Mouse (Mus musculus) monocyte, adult 2 months (primary cell): ENCODE data around the gene Pdzd2.

Source experiments
- DNase-seq, 2 experiments: peaks; one replicate each; pipeline ENCODE4 v3.0.0; 2022; ENCODE audit warnings: low spot score in 2 of 2, low read depth in 1 of 2

Gene Pdzd2

DNA sequence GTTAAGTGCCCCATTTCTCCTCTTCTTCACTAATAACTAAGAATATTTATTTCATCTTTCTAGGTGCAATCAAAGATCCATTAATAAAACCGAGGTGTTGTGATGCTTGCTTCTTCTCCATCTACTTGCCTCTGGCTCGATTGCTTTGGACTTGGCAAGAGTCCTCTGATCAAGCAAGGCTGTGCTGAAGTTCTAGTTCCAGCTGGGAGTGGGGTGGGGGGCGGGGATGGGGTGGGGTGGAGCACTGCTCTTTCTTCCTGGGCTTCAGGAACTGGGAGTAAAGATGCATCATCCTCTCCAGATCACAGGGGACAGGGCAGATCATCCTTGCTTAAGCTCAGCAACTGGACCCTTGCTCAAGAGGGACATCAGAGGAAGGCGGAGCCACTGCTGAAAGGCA lies 5.5 kb downstream of the Pdzd2 start:
- DNase-seq, result no peak

DNA sequence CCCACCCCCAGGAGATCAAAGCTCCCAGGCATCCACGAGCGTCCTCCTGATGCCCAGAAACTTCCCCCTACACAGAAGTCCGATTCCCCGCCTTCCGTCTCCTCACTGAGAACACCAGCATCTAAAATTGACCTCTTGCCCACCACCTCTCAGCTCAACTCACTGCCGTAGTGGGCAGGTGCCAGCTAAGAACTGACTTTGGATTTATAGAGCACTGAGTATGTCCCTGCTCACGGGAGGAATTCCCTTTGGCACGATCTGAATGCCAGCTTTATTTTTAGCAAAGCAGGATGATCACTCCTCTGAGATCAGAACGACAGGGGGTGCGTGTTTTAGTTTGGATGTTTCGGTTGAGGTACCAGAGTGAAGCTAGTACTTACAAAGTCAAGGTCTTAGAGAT lies 7.1 kb downstream of the Pdzd2 start:
- no peak for DNase-seq

DNA sequence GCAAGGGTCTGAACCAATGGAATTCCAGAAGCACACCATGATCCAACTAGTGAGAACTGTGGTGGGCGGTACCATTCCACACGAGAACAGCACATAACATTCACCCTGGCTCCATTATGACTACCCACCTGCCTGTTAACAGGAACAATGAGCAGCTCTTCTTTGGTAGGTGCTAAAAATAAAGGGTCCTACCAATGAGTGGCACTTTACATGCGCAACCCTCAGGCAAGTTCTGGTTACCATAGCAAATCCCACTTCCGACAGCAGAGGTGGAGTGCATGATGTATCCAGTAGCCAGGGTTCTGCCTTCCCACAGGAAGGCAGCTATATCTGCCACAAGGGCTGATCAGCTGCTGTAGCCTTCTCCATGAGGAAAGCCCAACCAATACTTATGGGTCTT lies 11.3 kb downstream of the Pdzd2 start:
- DNase-seq, result no peak

DNA sequence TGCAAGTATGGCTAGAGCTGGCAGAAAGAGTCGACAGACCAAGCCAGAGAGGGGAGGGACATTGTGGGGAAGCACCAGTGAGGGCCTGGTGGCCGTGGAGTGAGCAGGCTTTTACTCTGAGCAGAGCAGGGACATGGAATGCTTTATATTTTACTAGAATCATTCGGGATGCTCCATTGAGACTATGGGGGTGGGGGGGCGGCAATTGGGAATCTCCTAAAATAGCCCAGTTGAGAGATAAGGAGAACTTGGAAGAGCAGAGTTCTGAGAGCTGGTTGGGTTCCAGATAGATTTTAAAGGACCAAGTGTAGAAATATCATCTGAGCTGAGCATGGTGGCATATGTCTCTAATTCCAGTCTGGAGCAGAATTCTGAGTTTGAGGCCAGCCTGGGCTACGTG lies 14.5 kb downstream of the Pdzd2 start:
- no peak for DNase-seq

DNA sequence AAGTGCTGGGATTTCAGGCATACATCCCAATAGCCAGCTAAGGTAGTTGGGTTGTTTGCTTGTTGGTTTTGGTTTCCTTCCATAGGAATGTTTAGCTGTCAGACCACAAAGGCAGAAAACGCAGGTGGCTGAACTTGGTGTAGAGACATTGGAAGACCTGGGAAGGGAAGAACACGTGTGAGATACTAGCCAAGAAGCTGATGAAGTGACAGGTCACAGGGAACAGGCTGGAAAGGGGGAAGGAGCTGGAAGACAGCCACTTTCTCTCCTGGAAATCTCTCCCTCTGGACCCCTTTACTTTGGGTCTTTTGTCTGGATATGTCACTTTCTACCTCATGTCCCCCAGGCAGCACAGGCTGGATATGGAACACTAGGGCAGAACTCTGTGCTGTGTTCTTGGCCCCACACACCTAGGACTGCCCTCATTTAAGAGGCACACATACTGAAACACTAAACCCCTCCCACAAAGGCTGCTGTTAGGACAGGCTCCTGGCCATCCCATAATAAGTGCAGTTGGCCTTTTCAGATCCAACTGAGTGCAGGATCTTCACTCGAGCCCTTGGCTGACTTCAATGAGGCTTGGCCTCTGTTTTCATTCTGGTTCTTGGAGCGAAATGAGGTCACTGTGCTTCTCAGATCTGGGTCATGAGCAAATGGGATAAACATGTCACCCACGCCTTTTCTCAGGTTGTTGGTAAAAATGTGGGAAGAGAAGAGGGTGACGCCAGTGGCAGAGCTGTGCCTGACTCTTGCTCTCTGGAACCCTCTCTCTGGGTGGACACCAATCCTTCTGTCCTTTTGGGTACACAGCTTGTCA lies 17.8 kb downstream of the Pdzd2 start:
- DNase-seq, result no peak

DNA sequence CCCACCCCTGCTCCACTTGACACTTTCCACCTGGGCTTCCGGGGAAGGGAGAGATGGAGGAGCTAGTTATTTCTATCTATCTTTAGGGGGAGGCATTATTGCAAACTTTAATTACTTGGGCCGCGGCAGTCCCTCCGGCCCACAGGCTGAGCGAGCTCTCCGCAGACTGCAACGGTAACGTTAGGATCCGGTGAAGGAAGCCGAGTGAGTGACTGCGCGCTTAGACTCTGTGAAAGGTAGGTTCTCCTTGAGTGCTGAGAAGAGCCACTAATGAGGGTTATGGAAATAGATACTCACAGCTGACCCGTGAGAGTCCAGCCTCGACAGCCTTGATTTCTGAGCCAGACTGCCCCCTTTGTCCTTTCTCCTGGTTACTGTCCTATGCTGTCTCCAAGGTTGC lies 20.9 kb downstream of the Pdzd2 start:
- no peak for DNase-seq

DNA sequence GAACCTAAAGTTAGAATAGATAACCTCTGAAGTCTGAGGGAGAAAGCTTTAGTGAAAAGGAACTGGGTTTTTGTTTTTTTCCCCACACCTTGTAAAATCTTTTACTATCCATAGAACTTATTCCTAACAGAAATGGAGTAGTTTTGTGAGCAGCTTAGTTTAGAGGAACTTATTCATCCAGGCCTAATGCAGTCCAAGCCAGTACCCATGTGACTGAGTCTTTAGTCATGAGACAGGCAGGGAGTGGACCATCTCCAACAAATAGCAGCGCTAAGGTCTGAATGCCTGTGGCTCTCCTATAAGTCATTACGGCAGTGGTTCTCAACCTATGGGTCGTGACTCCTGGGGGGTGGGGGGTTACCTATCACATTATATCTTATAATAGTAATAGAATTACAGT lies 22.3 kb downstream of the Pdzd2 start:
- no peak for DNase-seq

DNA sequence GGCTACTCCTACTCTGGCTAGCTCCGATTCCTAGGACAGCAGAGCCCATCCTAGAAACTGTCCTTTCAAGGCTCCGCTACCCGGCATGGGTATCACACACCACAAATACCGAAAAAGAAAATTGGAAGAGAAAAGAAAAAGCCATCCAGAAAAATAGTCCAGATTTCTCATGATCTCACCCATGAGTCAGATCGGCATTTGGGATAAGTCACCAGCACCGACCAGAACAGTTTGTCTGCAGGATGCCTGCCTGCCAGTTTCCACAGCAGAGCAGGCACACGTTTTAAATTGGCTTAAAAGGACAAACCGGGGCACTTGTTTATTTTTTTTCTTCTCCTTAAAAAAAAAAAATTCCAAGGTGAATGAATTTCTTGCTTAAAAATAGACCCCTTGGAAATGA lies 22.8 kb downstream of the Pdzd2 start:
- no peak for DNase-seq

DNA sequence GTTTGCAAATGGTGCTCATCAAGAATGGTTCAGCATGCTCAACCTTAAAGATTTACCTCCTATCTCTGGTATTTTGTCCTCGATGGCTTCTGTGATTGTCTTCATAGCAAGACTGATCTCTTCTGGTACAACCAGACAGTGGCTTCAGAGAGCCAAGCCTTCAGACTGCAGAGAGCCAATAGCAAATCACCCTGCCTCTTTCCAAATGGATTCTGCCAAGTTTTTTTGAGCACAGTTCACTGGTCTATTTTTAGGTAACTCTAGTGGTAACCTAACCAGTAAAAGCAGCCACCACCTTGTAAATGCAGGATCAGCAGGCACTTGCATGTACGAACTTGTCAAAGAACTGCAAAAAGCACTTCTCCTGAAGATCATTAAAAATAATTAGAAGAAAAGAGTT lies 25.4 kb downstream of the Pdzd2 start:
- DNase-seq, result no peak

DNA sequence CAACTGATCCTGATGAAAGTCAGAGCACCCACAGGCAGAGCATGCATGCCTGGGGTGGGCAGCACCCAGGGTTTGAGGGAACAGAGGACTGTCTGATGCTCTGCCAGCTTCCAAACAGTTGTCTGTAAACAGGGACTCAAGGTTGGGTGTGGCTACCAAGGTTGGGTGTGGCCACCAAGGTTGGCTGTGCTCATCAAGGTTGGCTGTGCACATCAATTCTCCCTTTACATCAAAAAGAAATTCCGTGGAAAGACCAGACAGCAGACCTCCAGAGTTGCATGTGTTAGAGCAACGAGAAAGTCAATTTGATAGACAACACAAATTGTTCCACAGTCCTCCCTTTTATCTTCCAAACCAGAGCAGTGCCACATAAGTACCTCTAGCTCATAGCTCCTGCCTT lies 26.5 kb downstream of the Pdzd2 start:
- no peak for DNase-seq

DNA sequence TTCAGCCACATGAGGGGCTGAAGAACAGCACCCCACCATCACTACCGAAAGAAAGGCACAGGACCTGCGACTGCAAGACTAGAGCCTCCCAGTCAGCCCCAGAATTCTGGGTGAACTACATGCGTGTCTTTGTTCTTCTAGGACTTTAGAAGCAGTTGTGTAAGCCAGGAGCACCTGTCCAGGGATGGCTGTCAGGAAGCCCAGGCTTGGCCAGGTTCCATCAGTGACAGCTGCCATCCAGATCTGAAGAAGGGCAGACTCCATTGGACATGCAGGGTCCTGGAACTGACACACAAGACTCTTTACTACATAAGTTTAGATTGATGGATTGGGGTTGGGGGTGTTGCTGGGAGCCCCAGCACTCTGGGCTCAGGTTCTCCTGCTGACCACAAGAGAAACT lies 29.7 kb downstream of the Pdzd2 start:
- DNase-seq, result no peak

DNA sequence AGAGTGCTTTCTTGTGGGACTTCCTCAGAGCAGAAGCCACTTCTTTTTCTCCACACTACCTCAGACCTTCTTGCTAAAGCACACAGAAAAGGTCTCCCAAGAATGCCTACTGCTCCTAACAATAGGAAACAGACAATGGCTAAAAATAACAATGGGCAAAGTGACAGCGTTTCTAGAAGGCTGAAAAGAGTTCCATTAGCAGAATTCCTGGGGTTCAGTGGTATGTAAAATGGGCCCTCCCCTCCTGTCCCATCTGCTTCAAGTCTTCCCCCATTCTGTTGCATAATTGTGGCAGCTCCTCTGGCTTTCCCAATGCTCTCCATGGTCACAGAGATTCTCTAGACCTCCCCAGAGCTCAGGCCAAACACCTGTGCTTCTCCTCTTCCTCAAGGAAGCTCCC lies 31.4 kb downstream of the Pdzd2 start:
- DNase-seq, result no peak

DNA sequence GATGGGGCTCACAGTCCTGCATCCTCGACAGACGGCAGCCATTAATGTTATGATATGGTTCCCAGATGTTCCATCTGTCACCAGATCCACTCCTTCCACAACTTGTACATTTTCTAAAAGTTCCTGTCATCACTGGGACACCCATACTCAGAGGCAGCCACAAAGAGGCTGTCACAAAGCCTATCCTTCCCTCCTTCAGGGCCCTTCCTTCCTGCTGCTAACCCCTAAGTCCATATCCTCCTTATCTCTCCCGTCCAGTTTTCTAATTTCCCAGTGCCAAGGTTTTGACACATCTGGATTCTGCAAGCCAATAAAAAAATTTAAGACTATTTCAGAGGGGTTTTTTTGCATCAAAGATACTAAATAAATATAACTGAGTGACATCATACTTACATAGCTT lies 32.8 kb downstream of the Pdzd2 start:
- no peak for DNase-seq

DNA sequence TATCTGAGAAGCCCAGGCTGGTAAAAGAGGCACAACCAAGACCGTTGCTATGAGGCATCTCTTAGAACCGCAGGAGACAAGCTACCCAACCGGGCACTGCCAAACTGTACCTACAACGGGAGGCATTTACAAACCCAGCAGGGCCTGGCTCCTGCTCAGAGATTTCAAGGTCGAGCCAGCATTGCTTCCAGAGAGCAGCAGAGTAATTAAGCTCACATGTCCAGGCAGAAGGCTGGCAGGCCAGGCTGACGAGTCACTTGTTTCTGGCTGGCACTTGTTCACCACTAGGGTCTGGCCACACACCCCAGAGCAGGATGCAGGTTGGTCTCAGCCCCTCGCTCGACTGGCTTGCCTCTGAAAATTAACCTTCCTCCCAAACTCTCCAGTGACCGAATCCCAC lies 39.4 kb downstream of the Pdzd2 start:
- no peak for DNase-seq

DNA sequence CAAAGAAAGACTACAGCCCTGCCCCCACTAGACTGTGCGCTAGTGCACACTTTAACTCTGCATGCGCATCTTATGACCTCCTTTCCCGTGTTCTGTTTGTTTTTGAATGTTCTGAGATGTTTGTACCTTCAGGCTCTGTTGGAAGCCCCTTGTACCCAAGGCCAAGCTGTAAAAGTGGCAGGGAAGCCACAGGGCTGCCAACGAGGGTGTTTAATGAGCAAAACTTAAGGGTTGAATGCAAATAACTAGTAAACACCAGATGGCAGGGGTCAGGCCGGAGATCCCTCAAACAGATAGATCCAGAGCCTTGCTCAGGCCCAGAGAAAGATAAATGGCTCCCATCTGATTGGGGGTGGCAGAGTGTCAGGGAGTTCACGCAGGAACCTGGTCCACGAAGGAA lies 42.0 kb downstream of the Pdzd2 start:
- no peak for DNase-seq

DNA sequence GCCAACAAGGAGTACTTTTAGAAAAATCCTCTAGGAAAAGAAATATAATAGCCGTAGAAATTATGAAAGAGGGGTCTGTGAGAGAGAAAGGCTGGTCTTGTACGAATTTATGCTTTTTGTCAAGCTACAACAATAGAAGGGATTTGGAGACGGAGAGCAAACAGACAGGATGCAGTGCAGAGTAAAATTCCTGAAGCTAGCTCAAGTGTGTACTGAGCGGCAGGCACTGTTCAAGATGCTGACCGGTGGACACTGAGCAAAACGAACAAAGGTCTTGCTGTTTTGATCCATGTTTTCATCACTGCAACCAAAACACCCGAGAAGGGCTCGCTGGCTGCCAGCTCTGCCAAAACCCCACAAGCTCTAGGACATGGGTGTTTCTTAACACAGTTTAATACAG lies 42.8 kb downstream of the Pdzd2 start:
- no peak for DNase-seq

DNA sequence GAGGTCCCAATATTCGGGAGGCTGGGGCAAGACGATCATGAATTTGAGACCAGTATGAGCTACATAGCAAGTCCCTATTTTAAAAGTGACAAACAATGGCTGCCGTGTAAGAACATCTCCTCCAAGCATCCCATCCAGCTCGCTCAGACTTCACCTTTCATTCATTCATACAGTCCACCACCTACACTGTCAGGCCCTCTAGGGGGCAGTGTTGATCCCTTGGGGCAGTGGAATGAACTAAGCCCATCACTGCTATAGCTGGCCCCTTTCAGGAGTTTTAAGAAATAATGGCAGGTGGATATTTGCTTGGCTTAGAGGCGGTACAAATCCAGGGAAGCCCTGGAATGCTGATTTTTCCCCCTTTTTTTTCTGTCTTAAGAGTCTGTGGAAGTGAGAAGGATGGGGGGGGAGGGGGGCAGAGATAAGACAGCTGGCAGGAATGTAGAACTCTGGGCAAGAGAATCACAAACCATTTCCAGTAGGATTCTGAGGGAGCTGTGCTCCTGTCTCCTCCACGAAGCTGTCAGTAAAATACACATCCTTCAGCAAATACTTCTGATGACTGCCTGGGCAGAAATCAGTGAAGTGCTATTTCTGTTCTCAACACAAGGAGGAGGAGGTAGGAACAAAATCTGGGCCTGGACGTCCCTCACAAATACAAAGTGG lies 49.9 kb downstream of the Pdzd2 start:
- no peak for DNase-seq

DNA sequence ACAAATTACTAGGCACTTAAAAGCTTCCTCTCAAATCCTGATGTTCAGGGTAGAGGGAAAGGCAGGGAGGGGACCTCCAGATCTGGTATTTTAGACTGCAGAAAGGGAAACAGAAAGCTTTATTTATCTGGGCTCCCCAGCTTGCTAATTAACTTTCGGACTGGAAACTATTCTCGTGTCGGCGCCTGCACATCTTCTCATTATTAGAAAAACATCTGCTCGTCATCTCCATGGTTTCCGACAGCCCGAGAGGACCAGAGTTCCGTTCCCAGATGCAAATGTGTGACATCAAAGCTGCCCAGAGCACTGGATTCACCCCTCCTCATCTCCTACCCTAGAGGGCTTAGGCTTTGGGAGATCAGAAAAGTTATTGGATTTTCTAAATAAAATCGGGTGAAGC lies 57.2 kb downstream of the Pdzd2 start:
- no peak for DNase-seq

DNA sequence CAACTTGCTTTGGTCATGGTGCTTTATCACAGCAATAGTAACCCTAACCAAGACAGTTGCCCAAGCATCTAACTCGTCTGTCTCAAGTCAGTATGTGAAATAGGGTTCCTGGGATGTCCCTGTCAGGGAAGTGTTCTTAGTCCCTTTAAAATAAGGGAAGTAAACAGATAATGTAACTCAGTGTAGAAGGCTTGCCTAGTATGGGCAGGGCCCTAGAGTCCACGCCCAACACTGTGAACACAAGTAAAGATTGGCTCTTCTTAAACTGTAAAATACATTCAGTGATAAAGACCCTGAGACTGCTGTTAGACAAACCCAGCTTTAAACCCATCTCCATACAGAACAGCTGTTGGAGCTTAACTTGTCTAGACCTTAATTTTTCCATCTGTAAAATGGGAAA lies 57.8 kb downstream of the Pdzd2 start:
- DNase-seq, result no peak

DNA sequence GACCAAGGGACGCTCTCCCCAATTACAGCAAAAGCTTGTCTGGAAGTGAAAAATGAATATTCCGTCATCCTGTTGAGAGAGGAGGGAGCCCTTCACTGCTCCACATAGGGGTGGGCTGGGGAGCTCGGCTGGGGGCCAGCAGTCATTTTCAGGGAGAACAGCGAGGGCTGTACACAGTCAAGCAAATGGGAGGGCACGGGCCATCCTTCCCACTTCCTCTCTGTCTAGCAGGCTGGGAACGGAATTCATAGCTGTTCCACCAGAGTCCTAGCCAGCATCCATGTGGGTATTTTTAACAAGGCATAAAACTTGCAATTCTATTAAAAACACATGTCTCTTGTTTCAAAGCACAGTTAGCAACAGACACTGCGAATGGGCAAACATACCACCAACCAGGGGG lies 59.0 kb downstream of the Pdzd2 start:
- DNase-seq, result no peak

DNA sequence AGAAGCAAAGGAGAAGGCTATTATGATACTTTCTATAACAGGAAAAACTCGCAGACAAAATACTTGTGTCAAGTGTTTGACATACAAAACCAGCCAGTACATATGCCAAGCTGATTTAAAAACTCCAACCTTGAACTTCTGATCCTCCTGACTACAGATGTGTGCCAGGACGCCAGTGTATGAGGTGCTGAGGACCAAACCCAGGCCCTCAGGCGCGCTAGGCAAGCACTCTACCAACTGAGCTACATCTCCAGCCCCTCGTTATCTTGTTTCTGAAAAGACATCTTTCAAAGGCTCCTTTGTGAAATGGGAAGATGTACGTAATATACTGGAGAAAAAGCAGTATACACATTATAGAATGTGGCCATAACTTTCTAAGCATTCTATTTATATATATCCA lies 59.7 kb downstream of the Pdzd2 start:
- no peak for DNase-seq

DNA sequence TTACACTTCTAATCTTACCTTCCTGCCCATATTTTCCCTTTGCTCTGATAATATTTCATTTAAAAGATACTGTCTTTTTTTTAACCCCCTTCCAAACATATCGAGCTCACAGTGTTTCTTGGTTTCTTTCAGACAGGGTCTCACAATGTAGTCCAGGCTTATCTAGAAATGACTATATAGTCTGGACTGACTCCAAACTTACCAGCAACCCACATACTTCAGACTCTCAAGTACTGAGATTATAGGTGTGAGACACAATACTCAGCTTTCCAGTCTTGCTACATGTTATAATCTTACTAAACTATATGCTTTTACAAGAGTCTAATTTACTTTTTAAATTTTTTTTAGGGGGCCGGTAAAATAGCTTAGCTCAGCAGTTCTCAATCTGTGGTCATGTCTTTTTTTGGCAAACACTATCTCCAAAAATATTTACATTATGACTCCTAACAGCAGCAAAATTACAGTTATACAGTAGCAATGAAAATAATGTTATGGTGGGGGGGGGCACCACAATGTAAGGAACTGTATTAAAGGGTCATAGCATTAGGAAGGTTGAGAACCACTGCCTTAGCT lies 61.1 kb downstream of the Pdzd2 start:
- no peak for DNase-seq

DNA sequence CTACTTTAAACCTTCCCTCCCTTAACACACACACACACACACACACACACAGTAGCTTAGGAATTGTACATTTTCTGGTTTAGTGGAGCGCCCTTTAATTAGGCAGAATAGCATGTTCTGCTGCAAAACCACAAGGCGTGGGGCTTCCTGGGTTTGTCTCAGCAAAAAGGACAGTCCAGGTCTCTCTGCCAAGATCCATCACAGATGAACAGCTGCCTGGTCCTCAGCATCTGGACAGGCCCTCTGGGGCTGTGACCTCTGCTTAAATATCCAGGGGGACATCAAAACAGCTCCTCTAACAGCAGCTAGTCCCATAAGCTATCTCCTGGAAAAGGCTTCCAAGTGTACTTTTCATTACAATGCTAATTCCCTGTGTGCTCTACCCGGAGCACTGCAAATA lies 64.4 kb downstream of the Pdzd2 start:
- no peak for DNase-seq
